Mouse (Mus musculus): ENCODE measurements around the gene Alkbh6. TPM values are rescaled to one million over a fixed set of nuclear protein-coding genes. Genes with fewer than 3 reads are reported as not detected.

The Alkbh6 gene
- polyA plus RNA-seq, 1 experiment from 2014 or later, result 78.7 TPM

GRCm38 (mm10) chr7:30321539-30322284, 13.2 kb downstream of the Alkbh6 start, which contains the start of gene E130208F15Rik:
E130208F15Rik (plus strand) TSS chr7:30321740.
- Histone ChIP-seq H3K27ac (peak within 1 kb of the TSS; percentile 90), H3K9ac (peak within 1 kb of the TSS; percentile 85), H3K36me3 (no peaks in the 10 kb centered on the region), H3K4me1 (peaks cover 14% of the 10 kb centered on the region), H3K27me3 (no peaks in the 10 kb centered on the region), H3K4me2 (peak within 1 kb of the TSS; percentile 78), H3K9me3 (no peaks in the 10 kb centered on the region), H3K4me3 (peak within 1 kb of the TSS; percentile 85)
- WGBS, result under 1% methylated on average over 63 of the region's 63 CpGs
- ATAC-seq (ENCODE audit: borderline replicate concordance, extremely low read depth, low FRiP score, low TSS enrichment), result peak; percentile 72; the same call in 1 of the 2 replicates

GRCm38 (mm10) chr7:30322285-30322667, 13.8 kb downstream of the Alkbh6 start:
- peak overlapping the region; percentile 90 for H3K27ac ChIP-seq
- H3K27me3 ChIP-seq, result no peaks in the 10 kb centered on the region
- H3K4me1 ChIP-seq, result peaks cover 18% of the 10 kb centered on the region
- peak overlapping the region; percentile 78 for H3K4me2 ChIP-seq
- ATAC-seq (ENCODE audit: borderline replicate concordance, extremely low read depth, low FRiP score, low TSS enrichment), result peak; percentile 98
- under 1% methylated on average over 20 of the region's 20 CpGs for WGBS
- H3K9ac ChIP-seq, result peak overlapping the region; percentile 85
- H3K4me3 ChIP-seq, result peak overlapping the region; percentile 85
- H3K9me3 ChIP-seq, result no peaks in the 10 kb centered on the region
- H3K36me3 ChIP-seq, result no peaks in the 10 kb centered on the region

- Histone ChIP-seq H3K27ac (peak overlapping the region; percentile 89), H3K9ac (peak overlapping the region; percentile 48), H3K36me3 (no peaks in the 10 kb centered on the region), H3K9me3 (no peaks in the 10 kb centered on the region), H3K4me1 (peaks cover 24% of the 10 kb centered on the region), H3K4me2 (peak overlapping the region; percentile 78), H3K4me3 (peak overlapping the region; percentile 85), H3K27me3 (no peaks in the 10 kb centered on the region)
- WGBS, result 28% methylated on average over 6 of the region's 6 CpGs
- ATAC-seq (ENCODE audit: borderline replicate concordance, extremely low read depth, low FRiP score, low TSS enrichment), result no peak
These were observed 14.3 kb downstream of the Alkbh6 start for GRCm38 (mm10) chr7:30322865-30323264.

DNA sequence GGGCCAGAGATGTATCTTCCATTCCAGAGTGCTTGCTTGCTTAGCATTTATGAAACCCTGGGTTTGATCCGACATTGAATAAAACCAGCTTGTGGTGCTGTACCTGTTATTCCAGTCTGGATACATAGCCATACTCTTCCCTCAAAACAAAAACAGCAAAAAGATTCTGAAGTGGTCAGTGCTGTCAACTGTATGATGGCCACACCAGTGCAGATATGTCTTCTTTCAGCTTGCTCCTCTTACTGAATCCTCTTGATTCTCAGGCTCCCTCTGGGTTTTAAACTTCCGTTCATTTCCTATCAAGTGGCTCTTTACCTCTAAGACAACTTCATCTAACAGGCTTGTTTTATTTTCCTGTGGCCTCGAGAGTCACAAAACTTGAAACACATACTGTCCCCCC, 15.3 kb downstream of the Alkbh6 start, which contains the start of gene Sdhaf1:
Sdhaf1 (minus strand) TSS at position 101 of the 400 bp plus-strand sequence.
- H3K36me3 ChIP-seq, result no peaks in the 10 kb centered on the region

DNA sequence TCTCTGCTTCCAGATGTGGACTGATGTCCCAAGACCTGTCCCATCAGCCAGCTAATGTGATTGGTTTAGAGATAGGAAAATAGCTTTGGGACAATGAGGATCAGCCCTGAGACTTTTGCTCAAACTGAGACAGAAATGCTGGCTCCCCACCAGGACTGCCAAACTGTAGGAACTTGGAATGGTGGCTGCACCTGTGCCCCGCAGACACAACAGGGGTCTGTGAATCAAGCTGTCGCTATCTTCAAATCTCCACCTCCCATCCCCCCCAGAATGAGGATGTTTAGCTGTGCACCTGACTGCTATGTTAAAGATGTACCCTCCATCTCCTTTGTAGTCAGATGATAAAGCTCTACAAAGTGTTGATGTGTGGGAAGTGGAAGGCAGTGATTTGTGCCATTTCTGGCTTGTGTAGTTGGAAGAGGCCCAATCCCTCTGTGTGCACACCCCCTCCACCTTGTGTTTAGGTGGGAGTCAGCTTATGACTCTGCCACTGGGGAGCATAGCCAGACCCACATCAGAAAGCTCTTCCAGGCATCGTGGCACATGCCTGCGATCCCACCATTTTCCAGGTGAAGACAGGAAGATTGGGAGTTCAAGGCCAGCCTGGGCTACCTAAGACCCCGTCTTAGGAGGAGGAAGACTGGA, 15.9 kb downstream of the Alkbh6 start:
- ATAC-seq (ENCODE audit: borderline replicate concordance, extremely low read depth, low FRiP score, low TSS enrichment), result no peak
- Histone ChIP-seq H3K36me3 (no peaks in the 10 kb centered on the region), H3K4me2 (no peak overlapping the region), H3K9me3 (no peaks in the 10 kb centered on the region), H3K27me3 (no peaks in the 10 kb centered on the region), H3K9ac (no peak overlapping the region), H3K27ac (no peak overlapping the region), H3K4me1 (peaks cover 28% of the 10 kb centered on the region), H3K4me3 (no peak overlapping the region)
- WGBS, result 75% methylated on average over 5 of the region's 5 CpGs

More for the DNA sequence above, 15.3 kb downstream of the Alkbh6 start, which contains the start of gene Sdhaf1:
- H3K4me2 ChIP-seq, result peak within 1 kb of the TSS; percentile 78
- H3K27ac ChIP-seq, result peak within 1 kb of the TSS; percentile 89
- H3K4me1 ChIP-seq, result peaks cover 28% of the 10 kb centered on the region
- 72% methylated on average over 3 of the region's 3 CpGs for WGBS
- H3K9ac ChIP-seq, result peak within 1 kb of the TSS; percentile 48
- no peaks in the 10 kb centered on the region for H3K27me3 ChIP-seq
- H3K4me3 ChIP-seq, result peak within 1 kb of the TSS; percentile 85
- no peaks in the 10 kb centered on the region for H3K9me3 ChIP-seq
- ATAC-seq (ENCODE audit: borderline replicate concordance, extremely low read depth, low FRiP score, low TSS enrichment), result no peak

GRCm38 (mm10) chr7:30325364-30325763, 16.8 kb downstream of the Alkbh6 start:
- H3K9me3 ChIP-seq, result no peaks in the 10 kb centered on the region
- H3K9ac ChIP-seq, result no peak overlapping the region
- H3K27ac ChIP-seq, result no peak overlapping the region
- no peak overlapping the region for H3K4me2 ChIP-seq
- peaks cover 28% of the 10 kb centered on the region for H3K4me1 ChIP-seq
- no peaks in the 10 kb centered on the region for H3K36me3 ChIP-seq
- H3K4me3 ChIP-seq, result no peak overlapping the region
- no peak for ATAC-seq (ENCODE audit: borderline replicate concordance, extremely low read depth, low FRiP score, low TSS enrichment)
- 43% methylated on average over 2 of the region's 2 CpGs for WGBS
- H3K27me3 ChIP-seq, result no peaks in the 10 kb centered on the region

GRCm38 (mm10) chr7:30326427-30326826, 17.9 kb downstream of the Alkbh6 start:
- Histone ChIP-seq H3K27me3 (no peaks in the 10 kb centered on the region), H3K9me3 (no peaks in the 10 kb centered on the region), H3K36me3 (no peaks in the 10 kb centered on the region), H3K4me1 (peaks cover 22% of the 10 kb centered on the region), H3K4me3 (no peak overlapping the region), H3K9ac (no peak overlapping the region), H3K4me2 (no peak overlapping the region), H3K27ac (no peak overlapping the region)
- no peak for ATAC-seq (ENCODE audit: borderline replicate concordance, extremely low read depth, low FRiP score, low TSS enrichment)

DNA sequence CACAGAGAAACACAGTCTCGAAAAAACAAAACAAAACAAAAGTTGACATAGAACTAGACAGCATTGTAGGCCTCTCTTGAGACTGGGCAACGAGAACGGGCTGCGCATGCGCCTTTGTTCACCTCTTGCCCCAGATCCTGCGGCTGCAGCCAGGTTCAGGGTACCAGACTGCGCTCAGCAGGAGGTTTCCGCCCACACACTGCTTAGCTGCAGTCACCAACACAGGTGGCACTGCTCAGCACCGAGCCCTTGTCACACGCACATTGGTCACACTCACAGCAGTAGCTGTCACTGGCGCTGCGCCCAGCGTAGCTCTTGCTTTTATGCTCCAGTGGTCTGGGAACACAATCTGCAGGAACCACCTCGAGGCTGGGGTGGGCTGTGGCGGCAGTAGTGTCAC, 18.6 kb downstream of the Alkbh6 start:
- Histone ChIP-seq H3K4me2 (peak overlapping the region; percentile 21; the same call in 1 of the 2 replicates), H3K27ac (peak overlapping the region; percentile 69), H3K4me1 (peaks cover 26% of the 10 kb centered on the region), H3K9ac (no peak overlapping the region), H3K4me3 (no peak overlapping the region), H3K36me3 (no peaks in the 10 kb centered on the region), H3K9me3 (no peaks in the 10 kb centered on the region), H3K27me3 (no peaks in the 10 kb centered on the region)
- ATAC-seq (ENCODE audit: borderline replicate concordance, extremely low read depth, low FRiP score, low TSS enrichment), result peak; percentile 80
- WGBS, result 38% methylated on average over 15 of the region's 15 CpGs

- no peak for ATAC-seq (ENCODE audit: borderline replicate concordance, extremely low read depth, low FRiP score, low TSS enrichment)
- no peak overlapping the region for H3K4me2 ChIP-seq
- H3K27me3 ChIP-seq, result no peaks in the 10 kb centered on the region
- H3K4me1 ChIP-seq, result peaks cover 31% of the 10 kb centered on the region
- H3K4me3 ChIP-seq, result no peak overlapping the region
- WGBS, result 47% methylated on average over 10 of the region's 10 CpGs
- no peak overlapping the region for H3K9ac ChIP-seq
- no peak overlapping the region for H3K27ac ChIP-seq
- no peaks in the 10 kb centered on the region for H3K36me3 ChIP-seq
- no peaks in the 10 kb centered on the region for H3K9me3 ChIP-seq
These were observed 19.9 kb downstream of the Alkbh6 start for GRCm38 (mm10) chr7:30328379-30328778.

DNA sequence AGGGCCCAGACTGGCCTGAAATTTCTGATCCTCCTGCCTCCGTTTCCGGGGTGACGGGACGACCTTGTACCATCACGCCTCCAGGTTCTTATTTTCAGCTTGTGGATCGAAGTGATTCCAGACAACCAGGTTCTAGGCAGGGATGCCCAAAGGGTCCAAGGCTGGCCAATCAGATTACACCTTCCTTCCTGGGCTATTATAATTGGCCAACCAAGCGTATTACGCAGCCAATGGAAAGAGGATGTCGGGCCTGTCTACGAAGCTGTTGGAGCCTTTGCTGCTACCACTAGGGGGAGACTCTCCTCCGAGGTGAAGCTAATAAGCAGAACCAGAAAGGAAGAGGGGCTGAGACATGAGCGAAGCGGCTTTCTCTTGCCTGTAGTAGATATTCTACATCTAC, 23.4 kb downstream of the Alkbh6 start:
- WGBS, result 11% methylated on average over 13 of the region's 13 CpGs
- Histone ChIP-seq H3K4me2 (peak overlapping the region; percentile 34), H3K9me3 (no peaks in the 10 kb centered on the region), H3K27ac (no peak overlapping the region), H3K36me3 (no peaks in the 10 kb centered on the region), H3K4me3 (no peak overlapping the region), H3K4me1 (peaks cover 46% of the 10 kb centered on the region), H3K27me3 (peaks cover 21% of the 10 kb centered on the region), H3K9ac (no peak overlapping the region)
- ATAC-seq (ENCODE audit: borderline replicate concordance, extremely low read depth, low FRiP score, low TSS enrichment), result no peak

DNA sequence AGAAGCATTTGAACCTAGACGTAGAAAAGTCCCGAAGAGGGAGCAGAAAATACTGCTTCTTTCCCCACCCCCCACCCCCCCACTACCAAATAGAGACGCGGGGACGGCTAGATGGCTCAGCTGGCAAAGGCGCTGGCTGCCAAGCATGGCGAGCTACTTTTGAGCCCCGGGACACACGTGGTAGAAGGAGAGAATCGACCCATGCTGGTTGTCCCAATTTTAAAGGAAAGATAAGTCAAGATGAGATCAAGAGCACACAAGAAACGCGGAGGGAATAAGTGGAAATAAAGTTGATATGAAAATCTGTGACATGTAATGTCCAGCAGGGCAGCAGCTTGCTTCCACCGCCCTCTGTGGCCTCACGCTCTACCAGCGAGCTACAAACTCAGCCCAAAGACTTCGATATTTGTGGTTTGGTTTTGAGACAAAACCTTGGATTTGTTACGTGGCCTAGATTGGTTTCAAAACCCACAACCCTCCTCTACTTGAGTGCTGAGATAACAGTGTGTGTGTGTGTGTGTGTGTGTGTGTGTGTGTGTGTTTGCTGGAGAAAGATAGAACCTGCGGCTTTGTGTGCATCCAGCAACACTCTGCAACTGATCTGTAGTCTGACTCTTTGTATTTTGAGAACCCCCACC, 24.2 kb downstream of the Alkbh6 start:
- 49% methylated on average over 18 of the region's 18 CpGs for WGBS
- no peak overlapping the region for H3K4me3 ChIP-seq
- no peak overlapping the region for H3K9ac ChIP-seq
- H3K36me3 ChIP-seq, result no peaks in the 10 kb centered on the region
- peaks cover 21% of the 10 kb centered on the region for H3K27me3 ChIP-seq
- H3K9me3 ChIP-seq, result no peaks in the 10 kb centered on the region
- no peak for ATAC-seq (ENCODE audit: borderline replicate concordance, extremely low read depth, low FRiP score, low TSS enrichment)
- 0 out of 2 replicates have a peak overlapping the region, but pooled peaks have one; percentile 25 for H3K27ac ChIP-seq
- peaks cover 37% of the 10 kb centered on the region for H3K4me1 ChIP-seq
- no peak overlapping the region for H3K4me2 ChIP-seq

DNA sequence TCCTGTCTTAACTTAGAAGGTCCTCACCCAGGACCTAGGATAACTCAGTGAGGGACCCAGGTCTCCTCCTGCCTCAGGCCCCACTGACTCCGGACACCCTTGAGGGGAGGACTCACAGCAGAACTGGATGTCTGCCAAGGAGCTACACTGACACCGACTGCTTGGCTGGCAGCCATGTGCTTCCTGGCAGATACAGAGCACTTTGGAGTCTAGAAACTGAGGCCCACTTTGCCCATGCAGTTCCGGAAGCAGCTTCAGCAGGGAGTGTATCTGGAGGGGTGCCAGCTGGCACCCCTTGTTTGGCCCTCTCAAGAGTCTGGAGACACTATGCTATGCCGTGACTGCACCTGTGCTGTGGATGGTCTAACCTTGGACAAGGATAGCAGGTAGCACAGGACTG, 24.9 kb downstream of the Alkbh6 start:
- Histone ChIP-seq H3K36me3 (no peaks in the 10 kb centered on the region), H3K4me2 (no peak overlapping the region), H3K9me3 (no peaks in the 10 kb centered on the region), H3K4me1 (peaks cover 32% of the 10 kb centered on the region), H3K9ac (no peak overlapping the region), H3K27me3 (peaks cover 21% of the 10 kb centered on the region), H3K27ac (peak overlapping the region; percentile 49), H3K4me3 (no peak overlapping the region)
- WGBS, result under 1% methylated on average over 4 of the region's 4 CpGs
- ATAC-seq (ENCODE audit: borderline replicate concordance, extremely low read depth, low FRiP score, low TSS enrichment), result peak; percentile 75

All from lung, embryonic 15.5 days (tissue).